Mouse (Mus musculus) liver, adult 2 months (tissue): ENCODE results near the gene Psmb11.

ENCODE experiments used
- CTCF ChIP-seq: fragments of 200-500 bp; IDR thresholded peaks from 2 replicates; pipeline ENCODE4 v1.5.1; 2011; ENCODE audit warnings: low read depth, low read length, control low read depth
- POLR2A ChIP-seq: fragments of 200-500 bp; IDR thresholded peaks from 2 replicates; pipeline ENCODE4 v1.6.1; 2011; ENCODE audit warnings: low read length, control low read depth; ENCODE audit not compliant: insufficient read depth; ENCODE audit errors: extremely low read depth

DNA sequence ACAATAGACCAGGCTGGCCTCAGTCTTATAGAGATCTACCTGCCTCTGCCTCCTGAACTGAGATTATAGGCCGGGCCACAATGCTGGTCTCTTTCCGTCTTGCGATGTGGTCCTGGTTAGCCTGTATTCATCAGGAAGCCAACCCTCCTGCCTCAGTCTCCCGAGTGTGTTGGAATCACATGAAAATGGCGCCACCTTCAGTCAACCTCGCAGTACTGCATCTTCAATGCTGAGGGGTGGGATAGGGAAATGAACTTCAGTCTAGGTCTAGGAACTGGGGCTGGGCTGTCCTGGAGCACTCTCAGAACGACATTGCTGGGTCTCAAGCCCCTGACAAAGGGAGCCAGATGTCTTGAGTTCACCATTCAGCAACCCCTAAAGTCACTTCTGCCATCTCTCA lies 24.1 kb upstream of the Psmb11 start:
- TF ChIP-seq CTCF (peak; percentile 78), POLR2A (no peak)
